Mouse (Mus musculus): Measurements from ENCODE around the gene Tns3. TPM values are rescaled to one million over a fixed set of nuclear protein-coding genes. Genes with fewer than 3 reads are reported as not detected.

Gene Tns3
- polyA plus RNA-seq, 1 experiment from 2014 or later, result 6.7 TPM

GRCm38 (mm10) chr11:8471535-8471934 lies 192.8 kb downstream of the Tns3 start:
- no peak for ATAC-seq
- Histone ChIP-seq H3K36me3 (peaks cover under 1% of the 10 kb centered on the region; the same call in 1 of the 2 replicates), H3K4me2 (no peak overlapping the region), H3K27ac (no peak overlapping the region), H3K4me1 (peaks cover 30% of the 10 kb centered on the region), H3K27me3 (replicated peaks) (peaks cover 29% of the 10 kb centered on the region), H3K4me3 (no peak overlapping the region), H3K9ac (no peak overlapping the region), H3K9me3 (replicated peaks) (no peaks in the 10 kb centered on the region)
- 78% methylated on average over 3 of the region's 3 CpGs for WGBS (ENCODE audit: insufficient replicate concordance)

- no peak overlapping the region for H3K4me2 ChIP-seq
- H3K36me3 ChIP-seq, result no peaks in the 10 kb centered on the region
- H3K27me3 ChIP-seq (replicated peaks), result peaks cover 30% of the 10 kb centered on the region
- no peak; the same call in 1 of the 2 replicates for ATAC-seq
- H3K9ac ChIP-seq, result no peak overlapping the region
- H3K9me3 ChIP-seq (replicated peaks), result no peaks in the 10 kb centered on the region
- peak overlapping the region; percentile 68; the same call in 1 of the 2 replicates for H3K27ac ChIP-seq
- 32% methylated on average over 9 of the region's 9 CpGs for WGBS (ENCODE audit: insufficient replicate concordance)
- H3K4me3 ChIP-seq, result no peak overlapping the region
- H3K4me1 ChIP-seq, result peaks cover 30% of the 10 kb centered on the region
Observed at GRCm38 (mm10) chr11:8469537-8469936, 194.8 kb downstream of the Tns3 start.

GRCm38 (mm10) chr11:8468161-8469091 lies 195.9 kb downstream of the Tns3 start:
- H3K27me3 ChIP-seq (replicated peaks), result peaks cover 30% of the 10 kb centered on the region

GRCm38 (mm10) chr11:8467403-8468160 lies 196.8 kb downstream of the Tns3 start:
- Histone ChIP-seq H3K36me3 (no peaks in the 10 kb centered on the region), H3K4me2 (peak overlapping the region; percentile 64), H3K4me1 (peaks cover 30% of the 10 kb centered on the region), H3K9ac (0 out of 2 replicates have a peak overlapping the region, but pooled peaks have one; percentile 35), H3K9me3 (replicated peaks) (no peaks in the 10 kb centered on the region), H3K4me3 (peak overlapping the region; percentile 39), H3K27ac (0 out of 2 replicates have a peak overlapping the region, but pooled peaks have one; percentile 68), H3K27me3 (replicated peaks) (peaks cover 30% of the 10 kb centered on the region)
- ATAC-seq, result no peak
- 25% methylated on average over 13 of the region's 13 CpGs for WGBS (ENCODE audit: insufficient replicate concordance)

More at GRCm38 (mm10) chr11:8468161-8469091, 195.9 kb downstream of the Tns3 start:
- WGBS (ENCODE audit: insufficient replicate concordance), result 2% methylated on average over 33 of the region's 33 CpGs
- peaks cover 30% of the 10 kb centered on the region for H3K4me1 ChIP-seq
- peak overlapping the region; percentile 39 for H3K4me3 ChIP-seq
- H3K27ac ChIP-seq, result peak overlapping the region; percentile 68
- ATAC-seq, result peak; percentile 52
- H3K9me3 ChIP-seq (replicated peaks), result no peaks in the 10 kb centered on the region
- 0 out of 2 replicates have a peak overlapping the region, but pooled peaks have one; percentile 35 for H3K9ac ChIP-seq
- no peaks in the 10 kb centered on the region for H3K36me3 ChIP-seq
- peak overlapping the region; percentile 64 for H3K4me2 ChIP-seq

- Histone ChIP-seq H3K4me1 (peaks cover 18% of the 10 kb centered on the region), H3K4me3 (no peak overlapping the region), H3K27me3 (replicated peaks) (peaks cover 23% of the 10 kb centered on the region), H3K9me3 (replicated peaks) (no peaks in the 10 kb centered on the region), H3K9ac (no peak overlapping the region), H3K27ac (no peak overlapping the region), H3K4me2 (no peak overlapping the region), H3K36me3 (no peaks in the 10 kb centered on the region)
- no peak; the same call in 1 of the 2 replicates for ATAC-seq
- WGBS (ENCODE audit: insufficient replicate concordance), result 62% methylated on average over 2 of the region's 2 CpGs
Observed at GRCm38 (mm10) chr11:8463866-8464265, 200.5 kb downstream of the Tns3 start.

GRCm38 (mm10) chr11:8462827-8463405 lies 201.4 kb downstream of the Tns3 start:
- peaks cover 14% of the 10 kb centered on the region for H3K27me3 ChIP-seq (replicated peaks)
- H3K4me3 ChIP-seq, result no peak overlapping the region
- ATAC-seq, result no peak
- H3K4me1 ChIP-seq, result peaks cover 11% of the 10 kb centered on the region; the same call in 1 of the 2 replicates
- no peaks in the 10 kb centered on the region for H3K9me3 ChIP-seq (replicated peaks)
- H3K36me3 ChIP-seq, result no peaks in the 10 kb centered on the region
- whole genome bisulfite sequencing (ENCODE audit: insufficient replicate concordance), result 73% methylated on average over 3 of the region's 3 CpGs
- H3K27ac ChIP-seq, result no peak overlapping the region
- no peak overlapping the region for H3K4me2 ChIP-seq
- no peak overlapping the region for H3K9ac ChIP-seq

- no peak overlapping the region for H3K4me2 ChIP-seq
- no peaks in the 10 kb centered on the region for H3K36me3 ChIP-seq
- WGBS (ENCODE audit: insufficient replicate concordance), result 69% methylated on average over 4 of the region's 4 CpGs
- no peak overlapping the region for H3K27ac ChIP-seq
- H3K9ac ChIP-seq, result no peak overlapping the region
- no peaks in the 10 kb centered on the region for H3K27me3 ChIP-seq (replicated peaks)
- no peaks in the 10 kb centered on the region for H3K9me3 ChIP-seq (replicated peaks)
- H3K4me1 ChIP-seq, result peaks cover 7% of the 10 kb centered on the region; the same call in 1 of the 2 replicates
- no peak overlapping the region for H3K4me3 ChIP-seq
- no peak for ATAC-seq
Observed at GRCm38 (mm10) chr11:8460835-8461234, 203.5 kb downstream of the Tns3 start.

GRCm38 (mm10) chr11:8457951-8458350 lies 206.4 kb downstream of the Tns3 start:
- ATAC-seq, result no peak
- Histone ChIP-seq H3K27ac (peak overlapping the region; percentile 56; the same call in 1 of the 2 replicates), H3K36me3 (peaks cover under 1% of the 10 kb centered on the region; the same call in 1 of the 2 replicates), H3K9me3 (replicated peaks) (no peaks in the 10 kb centered on the region), H3K4me1 (peaks cover 7% of the 10 kb centered on the region; the same call in 1 of the 2 replicates), H3K9ac (no peak overlapping the region), H3K27me3 (replicated peaks) (no peaks in the 10 kb centered on the region), H3K4me3 (no peak overlapping the region), H3K4me2 (no peak overlapping the region)
- 48% methylated on average over 5 of the region's 5 CpGs for WGBS (ENCODE audit: insufficient replicate concordance)

- H3K9me3 ChIP-seq (replicated peaks), result no peaks in the 10 kb centered on the region
- H3K36me3 ChIP-seq, result peaks cover 5% of the 10 kb centered on the region; the same call in 1 of the 2 replicates
- H3K4me2 ChIP-seq, result no peak overlapping the region
- no peak overlapping the region for H3K27ac ChIP-seq
- H3K4me3 ChIP-seq, result no peak overlapping the region
- ATAC-seq, result no peak
- no peaks in the 10 kb centered on the region for H3K27me3 ChIP-seq (replicated peaks)
- H3K4me1 ChIP-seq, result peaks cover 7% of the 10 kb centered on the region; the same call in 1 of the 2 replicates
- H3K9ac ChIP-seq, result no peak overlapping the region
- WGBS (ENCODE audit: insufficient replicate concordance), result 51% methylated on average over 9 of the region's 9 CpGs
Observed at GRCm38 (mm10) chr11:8456586-8457285, 207.6 kb downstream of the Tns3 start.

GRCm38 (mm10) chr11:8455650-8456049 lies 208.7 kb downstream of the Tns3 start:
- ATAC-seq, result no peak
- Histone ChIP-seq H3K36me3 (peaks cover 16% of the 10 kb centered on the region), H3K27ac (no peak overlapping the region), H3K4me1 (peaks cover 7% of the 10 kb centered on the region; the same call in 1 of the 2 replicates), H3K9me3 (replicated peaks) (no peaks in the 10 kb centered on the region), H3K27me3 (replicated peaks) (no peaks in the 10 kb centered on the region), H3K4me3 (no peak overlapping the region), H3K9ac (no peak overlapping the region), H3K4me2 (no peak overlapping the region)
- 65% methylated on average over 6 of the region's 6 CpGs for WGBS (ENCODE audit: insufficient replicate concordance)

GRCm38 (mm10) chr11:8453252-8453651 lies 211.1 kb downstream of the Tns3 start:
- no peak overlapping the region for H3K9ac ChIP-seq
- no peak overlapping the region for H3K4me3 ChIP-seq
- H3K36me3 ChIP-seq, result peaks cover 32% of the 10 kb centered on the region
- H3K4me2 ChIP-seq, result no peak overlapping the region
- no peaks in the 10 kb centered on the region for H3K9me3 ChIP-seq (replicated peaks)
- ATAC-seq, result no peak
- 78% methylated on average over 6 of the region's 6 CpGs for WGBS (ENCODE audit: insufficient replicate concordance)
- no peaks in the 10 kb centered on the region for H3K27me3 ChIP-seq (replicated peaks)
- H3K4me1 ChIP-seq, result 0 out of 2 replicates have a peak, but pooled peaks cover 5% of the 10 kb centered on the region
- H3K27ac ChIP-seq, result no peak overlapping the region
